Mouse (Mus musculus): ENCODE results near the gene Dmbx1.

Gene Dmbx1

DNA sequence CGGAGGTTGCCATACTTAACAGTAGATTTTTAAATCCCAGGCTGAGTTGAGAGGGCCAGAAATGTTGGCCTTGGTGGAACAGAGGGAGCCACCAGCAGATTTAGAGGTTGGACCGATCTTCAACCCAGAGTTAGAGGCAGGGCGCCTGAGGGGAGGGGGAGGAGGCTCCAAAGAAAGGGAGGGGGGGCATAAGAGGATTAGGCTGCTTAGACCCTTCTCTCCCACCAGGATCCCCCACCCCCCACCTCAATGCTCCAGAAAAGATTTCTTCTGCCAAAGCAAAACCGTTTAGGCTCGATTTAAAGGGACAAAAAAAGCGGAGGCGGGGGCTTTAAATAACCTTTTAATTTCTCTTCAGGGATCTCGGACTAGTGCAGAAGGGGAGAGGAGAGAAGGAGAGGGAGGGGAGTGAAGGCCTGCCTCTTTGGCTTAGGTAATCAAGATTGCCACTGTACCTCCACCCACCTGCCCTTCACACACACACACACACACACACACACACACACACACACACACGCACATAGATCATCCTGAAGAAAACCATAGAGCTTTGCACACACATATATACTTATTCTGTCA, 1.6 kb upstream of the Dmbx1 start:
- in situ Hi-C loops (cut with MboI, MseI), result no loop called here

DNA sequence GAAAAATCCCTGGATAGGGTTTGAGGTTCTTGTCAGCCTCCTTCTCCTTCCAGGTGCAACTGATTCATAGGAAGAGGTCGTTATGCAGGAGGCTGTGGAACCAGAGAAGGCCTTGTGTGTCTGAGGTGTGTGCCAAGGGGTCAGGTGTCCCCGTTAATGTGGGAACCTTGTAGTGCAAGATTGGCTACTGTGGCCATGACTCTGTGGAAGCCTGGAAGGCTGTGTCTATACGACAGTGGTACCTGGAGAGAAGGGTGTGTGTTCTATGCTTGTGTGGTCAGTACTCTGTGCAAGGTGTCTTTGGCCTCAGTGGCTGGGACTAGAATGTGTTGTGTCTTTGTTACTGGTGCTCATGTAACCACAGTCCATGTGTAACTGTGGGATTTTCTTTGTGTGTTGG, 955 bp upstream of the Dmbx1 start:
- in situ Hi-C loops (cut with MboI, MseI), result no loop called here

DNA sequence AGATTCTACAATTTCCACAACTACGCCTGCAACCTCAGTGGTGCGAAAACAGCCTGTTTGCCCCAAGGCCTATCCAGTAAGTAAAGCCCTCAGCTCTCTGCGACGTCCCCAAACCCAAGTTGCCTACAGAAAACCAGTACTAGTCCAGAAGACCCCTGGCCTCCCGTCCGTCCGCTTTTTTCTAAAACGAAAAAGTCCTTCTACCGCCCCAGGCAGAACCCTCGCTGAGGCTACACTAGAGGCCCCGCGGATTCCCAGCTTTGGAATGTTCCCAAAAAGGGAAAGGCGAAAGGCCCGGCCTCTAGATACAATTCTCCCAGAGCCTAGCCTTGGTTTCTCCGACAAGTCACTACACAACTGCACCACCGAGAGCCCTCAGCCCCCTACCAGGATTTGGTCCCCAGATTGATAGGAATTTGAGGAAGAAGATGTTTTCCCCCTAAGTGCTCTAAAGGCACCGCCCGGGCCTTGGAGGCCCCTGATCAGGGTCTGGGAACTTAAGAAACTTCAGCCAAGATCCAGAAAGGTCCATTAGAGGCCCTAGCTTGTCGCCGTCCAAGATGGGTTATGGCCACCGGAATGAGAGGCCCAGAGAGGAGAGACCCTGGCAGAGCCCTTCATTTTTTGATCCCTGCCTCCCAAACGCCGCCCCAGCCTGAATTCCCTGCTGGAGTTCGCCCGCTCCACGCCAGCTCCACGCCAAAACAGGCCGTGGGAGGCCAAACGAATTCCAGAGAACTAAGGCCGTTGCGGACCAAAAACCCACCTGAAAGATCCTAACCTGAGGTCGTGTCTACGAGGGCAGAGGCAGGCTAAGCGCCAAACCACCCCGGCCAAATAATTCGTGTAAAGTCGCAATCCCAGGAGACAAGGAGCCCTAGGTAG, 1.2 kb downstream of the Dmbx1 start:
- in situ Hi-C loops (cut with MboI, MseI), result no loop called here

DNA sequence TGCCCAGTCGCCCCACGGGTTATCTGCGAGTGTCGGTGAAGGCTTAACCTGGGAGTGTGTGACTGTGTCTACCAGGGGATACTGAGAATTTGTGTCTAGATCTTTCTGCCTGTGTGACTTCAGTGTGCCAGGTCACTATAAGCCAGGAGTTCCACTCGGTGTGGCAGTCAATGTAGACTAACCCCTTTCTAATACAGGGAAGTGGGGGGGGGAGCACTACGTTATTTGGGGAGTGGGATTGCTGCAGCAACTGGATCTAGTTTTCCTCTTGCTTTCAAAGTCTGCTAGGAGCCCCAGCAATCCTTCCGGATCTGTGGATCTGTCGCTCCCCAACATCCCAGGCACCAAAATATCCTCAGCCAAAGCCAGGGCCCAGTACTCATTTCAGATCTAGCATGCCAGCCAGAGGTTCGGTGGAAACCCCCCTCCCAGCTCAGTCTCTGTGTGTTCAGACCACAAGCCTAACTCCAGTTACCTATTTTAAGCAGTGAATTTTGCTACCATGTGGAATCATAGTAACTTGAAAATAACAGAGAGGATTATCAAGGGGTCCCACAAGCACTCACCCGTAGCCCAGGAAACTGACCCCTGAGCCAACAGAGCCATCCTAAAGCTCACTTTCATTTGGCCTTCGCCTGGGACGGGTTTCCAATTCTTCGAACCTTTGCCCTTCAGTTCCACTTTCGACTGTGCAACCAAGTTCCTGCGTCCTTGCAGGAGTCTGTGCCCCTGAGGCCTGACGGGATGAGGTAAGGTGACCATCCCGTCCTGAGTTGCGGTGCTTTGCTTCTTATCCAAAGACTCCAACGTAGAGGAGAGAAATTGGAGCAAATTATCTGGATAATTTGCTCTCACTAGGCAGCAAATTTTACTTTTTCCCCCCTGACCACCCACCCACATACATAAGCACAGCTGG, 2.4 kb downstream of the Dmbx1 start:
- in situ Hi-C loops (cut with MboI, MseI), result no loop called here

DNA sequence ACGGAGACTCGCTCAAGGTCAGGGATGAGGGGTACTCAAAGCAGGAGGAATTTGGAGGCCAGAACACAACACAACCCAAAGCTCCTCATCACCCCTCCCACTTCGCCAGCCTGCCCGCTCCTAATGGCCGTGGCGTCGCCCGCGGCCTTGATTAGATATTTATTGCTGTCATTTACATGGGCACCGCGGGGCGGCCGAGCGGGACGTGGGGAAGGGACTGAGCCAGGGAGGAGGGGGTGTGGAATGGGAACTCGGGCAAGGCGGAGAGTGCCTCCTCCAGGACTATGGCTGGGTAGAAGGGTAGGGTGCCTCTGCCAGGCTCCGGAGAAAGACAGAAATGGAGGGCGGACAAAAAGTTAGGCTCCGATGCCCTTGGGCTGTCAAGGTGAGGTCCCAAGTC, 3.1 kb downstream of the Dmbx1 start:
- in situ Hi-C loops (cut with MboI, MseI), result no loop called here

DNA sequence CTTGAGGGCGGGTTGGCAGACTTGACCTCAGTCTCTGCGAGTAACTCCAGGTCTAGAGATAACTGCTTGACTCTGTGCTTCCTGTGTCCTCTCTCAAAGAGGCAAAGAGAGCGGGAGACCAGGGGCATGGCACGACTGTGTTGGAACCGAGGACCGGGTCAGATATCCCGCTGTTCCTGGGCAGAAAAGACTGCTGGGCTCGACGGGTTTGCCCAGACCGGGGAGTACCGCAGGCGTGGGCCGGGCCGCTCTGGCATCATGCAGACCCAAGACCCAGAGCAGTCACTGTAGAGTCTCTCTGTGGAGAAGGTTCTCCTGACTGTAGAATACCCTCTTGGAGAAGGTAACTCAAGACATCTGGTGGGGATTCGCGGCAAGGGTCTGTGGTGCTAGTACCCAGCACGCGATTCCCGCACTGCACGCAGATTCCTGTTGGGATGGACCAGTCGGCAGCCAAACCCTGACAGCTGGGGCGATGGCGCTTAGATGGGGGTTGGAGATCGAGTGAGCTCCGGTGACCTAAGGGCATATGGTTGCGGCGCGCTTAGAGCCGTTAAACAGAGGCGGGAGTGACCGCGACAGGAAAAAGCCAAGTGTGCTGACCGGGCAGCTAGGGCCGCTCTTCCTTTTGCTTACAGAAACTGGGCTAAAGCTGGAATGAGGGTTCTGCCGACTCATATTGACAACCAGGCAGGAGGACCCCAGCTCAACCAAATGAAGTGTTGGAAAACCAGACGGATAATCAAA, 3.7 kb downstream of the Dmbx1 start:
- in situ Hi-C loops (cut with MboI, MseI), result no loop called here

DNA sequence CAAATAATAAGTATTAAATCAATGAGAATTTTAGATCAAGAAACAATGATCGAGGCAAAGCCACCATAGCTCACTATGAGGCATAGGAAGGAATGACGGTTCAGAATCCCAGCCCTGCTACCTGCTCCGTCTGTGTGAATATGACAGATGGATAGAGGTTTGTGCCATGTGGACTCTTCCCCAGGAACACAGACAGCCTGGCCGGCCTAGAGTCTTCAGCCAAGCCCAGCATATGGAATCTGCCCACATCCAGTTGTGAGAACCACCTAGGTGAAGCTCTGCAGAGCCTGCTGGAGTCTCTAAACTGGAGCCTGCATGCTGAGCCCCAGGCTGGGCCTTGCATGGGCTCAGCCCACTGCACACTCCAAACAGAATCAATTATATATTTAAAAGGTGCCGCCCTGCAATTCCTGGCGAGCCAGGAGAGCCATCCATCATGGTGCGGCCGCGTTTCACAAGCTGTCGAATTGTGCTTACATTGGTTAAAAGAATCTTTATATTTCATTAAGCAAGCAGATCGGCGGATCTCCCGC, 8.1 kb downstream of the Dmbx1 start:
- in situ Hi-C loops (cut with MboI, MseI), result no loop called here

DNA sequence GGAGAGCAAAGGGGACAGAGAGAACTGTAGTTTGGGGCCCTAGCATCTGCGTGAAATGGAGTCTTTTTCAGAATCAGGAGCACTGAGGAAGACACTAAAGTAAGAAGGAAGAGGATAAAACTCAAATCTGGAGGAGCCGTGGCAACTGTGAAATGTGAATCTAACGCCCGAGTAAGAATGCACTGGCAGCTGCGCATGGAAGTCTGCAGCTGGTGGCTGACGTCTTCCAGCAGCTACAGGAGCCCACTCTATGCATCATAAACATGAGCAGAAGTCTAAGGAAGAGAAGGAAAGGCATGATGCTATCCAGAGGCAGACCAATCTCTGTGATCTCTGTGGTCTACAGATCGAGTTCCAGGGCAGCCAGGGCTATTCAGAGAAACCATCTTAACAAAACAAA, 12.1 kb downstream of the Dmbx1 start:
- in situ Hi-C loops (cut with MboI, MseI), result no loop called here

DNA sequence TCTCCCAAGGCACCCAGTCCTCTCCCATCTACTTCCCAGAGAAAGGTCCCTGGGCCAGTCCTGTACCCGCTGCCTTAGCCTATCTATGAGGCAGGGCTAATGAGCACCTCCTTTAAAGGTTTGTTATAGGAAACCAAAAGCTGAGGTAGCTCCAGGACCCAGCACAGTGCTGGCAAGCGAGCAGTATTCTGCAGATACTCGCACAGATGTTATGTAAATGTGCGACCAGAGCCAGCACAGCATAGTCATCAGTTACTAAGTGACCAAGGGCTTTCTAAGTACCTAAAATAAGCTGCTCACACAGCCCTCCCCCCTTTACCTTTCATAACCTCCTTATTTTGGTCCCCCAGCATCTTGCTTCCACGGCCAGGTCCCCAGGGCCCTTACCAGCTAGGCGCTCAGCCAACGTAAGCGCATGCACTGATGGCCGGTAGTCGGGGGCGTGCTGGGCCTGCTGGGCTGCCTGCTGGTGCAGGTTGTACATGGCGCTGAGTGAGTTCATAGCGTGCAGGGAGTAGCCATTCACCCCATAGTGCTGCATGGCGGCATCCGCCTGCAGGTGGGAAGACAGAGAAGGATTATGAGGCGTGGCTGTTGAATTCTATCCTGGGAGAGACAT, 16.4 kb downstream of the Dmbx1 start:
- in situ Hi-C loops (cut with MboI, MseI), result no loop called here

DNA sequence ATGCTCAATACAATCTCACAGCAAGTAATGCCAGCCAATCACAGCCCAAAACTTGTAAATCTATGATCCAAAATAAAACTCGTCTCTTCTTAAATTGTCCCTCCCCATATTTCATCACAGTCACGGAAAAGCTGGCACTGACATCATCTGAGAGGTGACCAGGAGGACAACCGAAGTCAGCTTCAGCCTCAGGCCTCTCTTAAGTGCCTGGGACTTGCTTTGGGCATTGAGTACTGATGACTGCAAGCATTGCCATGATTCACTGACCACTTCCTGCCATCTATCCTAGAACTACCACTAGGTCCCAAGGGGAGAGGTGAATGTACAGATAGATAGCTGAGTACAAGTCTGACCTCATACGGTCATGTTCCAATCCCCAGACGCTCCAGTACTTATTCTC, 17.0 kb downstream of the Dmbx1 start:
- in situ Hi-C loops (cut with MboI, MseI), result no loop called here

DNA sequence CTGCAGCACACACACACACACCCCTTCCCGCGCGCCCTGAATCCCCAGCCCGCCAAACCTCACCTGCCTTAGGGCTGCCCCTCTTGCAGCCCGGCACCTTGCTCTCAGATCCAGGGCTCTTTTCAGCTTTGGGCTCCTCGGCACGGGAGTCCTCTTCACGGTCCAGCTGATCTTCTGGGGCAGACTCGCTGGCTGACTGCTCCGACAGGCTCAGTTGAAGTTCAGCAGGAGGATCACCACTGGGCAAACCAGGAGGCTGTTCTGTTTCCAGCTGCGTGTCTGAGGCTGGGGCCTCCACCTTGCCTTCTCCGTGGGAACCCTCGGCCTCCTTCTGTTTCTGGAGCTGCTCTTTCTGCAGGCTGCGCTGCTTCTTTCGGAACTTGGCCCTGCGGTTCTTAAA, 19.8 kb downstream of the Dmbx1 start:
- in situ Hi-C loops (cut with MboI, MseI), result no loop called here

DNA sequence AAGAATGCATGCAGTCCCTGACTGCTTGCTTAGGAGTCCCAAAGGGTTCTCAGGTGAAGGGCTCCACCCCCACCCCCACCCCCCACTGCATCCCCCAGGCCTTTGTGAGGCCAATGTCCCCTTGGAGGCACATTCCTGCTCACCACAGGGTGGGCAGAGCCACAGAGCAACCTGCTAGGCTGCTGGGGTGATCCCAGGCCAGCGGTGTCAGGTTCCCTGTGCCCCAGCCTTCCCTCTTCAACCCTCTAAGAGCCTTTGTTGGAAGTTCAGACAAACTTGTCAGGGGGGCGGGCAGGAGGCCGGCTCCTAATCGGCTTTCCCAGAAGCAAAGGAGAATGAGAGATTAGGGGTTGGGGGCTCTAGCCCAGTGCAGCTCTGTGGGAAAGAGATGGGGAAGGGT, 28.1 kb downstream of the Dmbx1 start:
- in situ Hi-C loops (cut with MboI, MseI), result no loop called here

DNA sequence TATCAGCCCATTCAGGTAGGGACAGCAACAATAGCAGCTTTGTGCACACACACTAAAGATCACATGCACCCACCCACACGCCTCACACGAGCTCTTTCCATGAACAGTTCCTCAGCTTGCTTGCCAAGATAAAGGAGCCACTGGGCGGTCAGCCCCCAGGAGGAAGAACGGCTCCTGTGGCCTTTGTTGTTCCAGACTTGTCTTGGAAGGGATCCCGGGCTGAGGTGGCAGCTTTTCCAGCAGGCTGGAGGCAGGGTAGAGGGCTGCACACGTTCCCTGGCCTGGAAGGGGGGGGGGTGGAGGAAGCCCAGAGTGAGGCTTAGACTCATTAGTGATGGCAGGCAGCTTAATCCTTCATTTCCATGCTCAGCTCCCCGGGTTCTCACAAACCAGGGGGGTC, 31.1 kb downstream of the Dmbx1 start:
- in situ Hi-C loops (cut with MboI, MseI), result no loop called here

DNA sequence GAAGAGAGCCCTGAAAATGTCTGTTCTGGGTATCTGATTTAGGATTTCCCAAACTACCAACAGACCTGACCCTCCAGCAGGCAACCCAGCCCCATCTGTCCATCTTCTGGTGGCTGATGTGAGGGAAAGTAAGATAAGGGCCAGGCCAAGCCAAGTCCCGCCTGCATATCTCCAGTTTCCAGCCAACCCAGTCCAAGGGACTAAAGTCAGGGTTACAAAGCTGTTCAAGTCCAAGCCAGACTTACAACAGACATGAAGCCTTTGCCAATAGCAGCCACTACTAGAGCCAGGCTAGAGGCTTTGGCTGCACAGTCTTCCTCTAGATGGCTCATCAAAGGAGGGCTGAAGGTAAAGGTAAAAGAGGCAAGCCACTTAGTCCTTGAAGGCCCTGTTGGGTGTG, 31.7 kb downstream of the Dmbx1 start:
- in situ Hi-C loops (cut with MboI, MseI), result no loop called here

DNA sequence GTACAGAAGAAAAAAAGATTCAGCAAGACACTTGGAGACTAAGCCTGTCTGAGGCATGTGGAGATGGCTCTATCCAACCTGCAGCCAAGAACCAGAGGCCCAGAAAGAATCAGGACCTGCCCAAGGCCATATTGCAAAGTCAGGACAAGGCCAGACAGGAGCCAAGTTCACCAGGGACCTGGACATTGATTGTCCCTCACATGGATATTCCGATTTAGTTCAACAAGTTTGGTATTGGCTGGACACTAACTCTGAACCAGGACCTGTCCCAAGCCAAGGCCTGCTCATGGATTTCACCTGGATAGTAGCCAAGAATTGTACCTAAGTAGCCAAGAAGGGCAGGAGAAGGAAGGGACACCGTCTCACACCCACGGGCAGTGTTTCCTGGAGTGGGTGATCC, 32.9 kb downstream of the Dmbx1 start:
- in situ Hi-C loops (cut with MboI, MseI), result no loop called here

DNA sequence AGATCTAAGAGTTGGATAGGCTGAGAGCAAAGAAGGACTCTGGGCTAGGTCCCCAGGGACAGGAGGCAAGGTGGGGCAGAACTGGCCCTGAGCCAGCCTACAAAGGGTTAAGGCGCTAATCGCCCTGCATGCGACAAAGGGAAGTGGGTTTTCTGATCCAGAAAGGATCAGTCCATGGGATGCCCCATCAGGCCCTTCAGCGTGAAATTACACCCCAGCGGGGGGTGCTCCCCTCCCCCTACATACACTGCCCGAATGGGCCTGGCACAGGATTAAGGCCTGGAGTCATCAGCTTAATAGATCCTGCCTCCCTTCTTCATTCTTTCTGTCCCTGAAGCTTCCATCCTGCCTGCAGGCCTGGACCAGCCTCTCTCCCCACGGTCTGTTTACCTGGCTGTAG, 34.0 kb downstream of the Dmbx1 start:
- in situ Hi-C loops (cut with MboI, MseI), result no loop called here

DNA sequence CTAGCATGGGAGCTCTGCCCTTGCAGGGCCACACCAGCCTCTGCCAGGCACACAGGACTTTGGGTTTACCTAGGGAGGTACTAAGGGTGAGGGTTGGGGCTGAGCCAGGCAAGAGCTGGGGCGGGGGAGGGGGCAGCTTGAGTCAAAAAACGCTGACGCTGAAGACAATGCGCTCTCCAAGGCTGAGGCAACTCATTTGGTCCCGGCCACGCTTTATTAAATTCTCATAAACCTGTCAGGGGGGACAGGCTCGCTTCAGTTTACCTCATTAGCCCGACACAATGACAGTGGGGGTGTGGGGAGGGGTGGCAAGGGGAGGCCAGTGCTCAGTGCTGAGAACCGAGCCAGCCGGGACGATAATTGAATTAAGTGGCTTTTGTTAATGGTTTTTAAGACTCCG, 35.4 kb downstream of the Dmbx1 start:
- in situ Hi-C loops (cut with MboI, MseI), result loop anchor here (5.0 kb wide), 2 partner anchors 48 to 78 kb away; no protein-coding TSS in a partner anchor

DNA sequence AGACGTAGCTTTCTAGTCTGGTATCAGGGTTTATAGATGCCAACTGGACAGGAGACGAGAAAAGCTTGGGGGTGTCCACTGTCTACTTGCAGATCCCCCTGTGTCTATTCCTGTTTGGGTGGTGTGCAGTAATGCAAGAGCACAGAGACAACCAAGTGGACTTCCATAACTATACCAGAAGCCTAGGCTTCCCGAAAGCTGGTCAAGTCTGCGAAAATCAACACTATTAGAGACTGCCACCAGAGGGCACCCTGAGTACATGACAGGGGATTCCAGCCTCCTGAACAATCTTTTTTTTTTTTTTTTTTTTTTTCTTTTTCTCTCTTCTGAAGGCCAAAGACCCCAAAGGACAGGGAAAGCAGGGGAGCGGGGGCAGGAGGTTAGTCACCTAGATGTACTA, 36.9 kb downstream of the Dmbx1 start:
- in situ Hi-C loops (cut with MboI, MseI), result loop anchor here (5.0 kb wide), 2 partner anchors 49 to 79 kb away; no protein-coding TSS in a partner anchor

DNA sequence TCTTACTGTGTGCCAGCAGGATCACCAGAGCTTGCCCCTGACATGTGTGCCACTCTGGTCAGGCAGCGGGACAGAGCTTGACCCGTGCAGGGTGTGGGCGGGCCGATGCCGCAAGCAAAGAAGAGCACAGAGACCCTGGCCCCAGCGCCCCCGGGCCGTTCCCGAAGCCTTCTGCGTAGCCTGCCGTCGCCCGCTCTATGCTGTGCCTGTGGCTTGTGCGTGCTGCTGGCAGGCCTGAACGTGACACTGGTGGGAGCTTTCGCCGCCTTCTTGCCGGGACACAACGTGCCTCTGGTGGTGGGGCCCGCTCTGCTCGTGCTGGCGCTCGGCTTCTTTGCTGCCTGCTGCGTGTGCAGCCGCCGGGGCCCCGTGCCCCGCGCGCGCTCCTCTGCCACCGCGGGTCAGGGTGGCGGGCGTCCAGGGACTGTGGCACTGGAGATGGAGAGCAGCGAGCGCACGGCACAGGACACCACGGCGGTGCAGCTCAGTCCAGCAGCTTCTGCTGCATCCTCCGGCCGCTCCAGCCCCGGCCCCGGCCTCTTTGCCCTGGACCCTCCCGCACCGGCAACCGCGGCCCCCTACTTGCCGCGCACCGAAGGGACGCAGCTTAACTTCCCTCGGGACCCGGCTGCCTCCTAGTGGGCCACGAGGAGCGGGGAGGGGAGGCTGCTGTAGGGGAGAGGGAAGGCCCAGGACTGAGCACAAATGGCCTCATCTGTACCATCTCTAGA, 41.7 kb downstream of the Dmbx1 start:
- in situ Hi-C loops (cut with MboI, MseI), result no loop called here

DNA sequence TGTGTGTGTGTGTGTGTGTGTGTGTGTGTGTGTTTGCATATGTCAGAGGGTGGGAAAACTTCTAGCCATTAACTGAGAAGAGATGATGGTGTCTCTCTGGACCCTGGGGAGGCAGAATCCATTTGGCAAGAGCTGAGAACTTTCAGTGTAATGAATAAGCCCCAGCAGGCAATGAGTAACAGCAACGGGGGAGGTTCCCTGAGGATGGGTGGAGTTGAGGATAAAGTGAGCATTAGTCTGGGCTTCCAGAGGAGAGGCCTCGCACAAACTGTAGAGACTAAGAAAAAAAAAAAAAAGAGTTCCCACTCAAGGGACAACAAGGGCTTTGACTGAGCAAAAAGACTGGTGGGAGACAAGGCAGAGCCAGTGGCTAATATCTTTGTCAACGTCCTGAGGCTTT, 45.4 kb downstream of the Dmbx1 start:
- in situ Hi-C loops (cut with MboI, MseI), result no loop called here

All from T-helper 2 cell (primary cell).